Mouse (Mus musculus) stomach, embryonic 16.5 days (tissue): Measurements from ENCODE around the gene Olfr56. TPM values are rescaled to one million over a fixed set of nuclear protein-coding genes. Genes with fewer than 3 reads are reported as not detected.
"Not testable (repeated sequence)": the region's sequence is repeated elsewhere in the genome, so short reads cannot be mapped to it uniquely, and the experiment has no call there.

Experiments
- ATAC-seq: fragments of 200-750 bp; cut with Nextera tagmentation; 2 replicates; pipeline ENCODE4 v1.8.0; 2017; ENCODE audit warnings: moderate number of reproducible peaks, moderate TSS enrichment; ENCODE audit not compliant: insufficient read depth, low FRiP score
- H3K27ac ChIP-seq: fragments of 300-500 bp; sonication (generic); 2 replicates; pipeline ENCODE4 v1.5.1; 2014; ENCODE audit warnings: low read length
- H3K27me3 ChIP-seq: fragments of 300-500 bp; sonication (generic); 2 replicates; pipeline ENCODE4 v1.6.1; 2014; ENCODE audit warnings: low read length, control low read depth, mixed read lengths; ENCODE audit not compliant: control insufficient read depth, insufficient read depth
- H3K36me3 ChIP-seq: fragments of 300-500 bp; sonication (generic); 2 replicates; pipeline ENCODE4 v1.6.1; 2014; ENCODE audit warnings: low read length; ENCODE audit not compliant: control insufficient read depth, insufficient read depth
- H3K4me1 ChIP-seq: fragments of 300-500 bp; sonication (generic); 2 replicates; pipeline ENCODE4 v1.6.1; 2014; ENCODE audit warnings: low read length, control low read depth, mixed read lengths; ENCODE audit not compliant: control insufficient read depth, insufficient read depth
- H3K4me2 ChIP-seq: fragments of 300-500 bp; sonication (generic); 2 replicates; pipeline ENCODE4 v1.6.1; 2014; ENCODE audit warnings: low read depth, low read length, mixed read lengths
- H3K4me3 ChIP-seq: fragments of 300-500 bp; sonication (generic); replicated peaks from 2 replicates; pipeline ENCODE4 v1.5.1; 2014; ENCODE audit warnings: mild to moderate bottlenecking, low read length
- H3K9ac ChIP-seq: fragments of 300-500 bp; sonication (generic); 2 replicates; pipeline ENCODE4 v1.6.1; 2014; ENCODE audit warnings: low read length
- H3K9me3 ChIP-seq: fragments of 300-500 bp; sonication (generic); replicated peaks from 2 replicates; pipeline ENCODE4 v1.6.1; 2016; ENCODE audit warnings: low read length, control low read depth; ENCODE audit not compliant: control insufficient read depth
- WGBS: fragments of 180-500 bp; shearing (Covaris S2); extraction: QIAGEN DNeasy Blood & Tissue Kit; methylation state at CpG from one replicate; pipeline ENCODE4 v1.1.7; 2014; 5-methylcytosine and 5-hydroxymethylcytosine counted together
- polyA plus RNA-seq: library from polyadenylated mRNA; unstranded; fragments of >200 nt; fragmentation: Nextera tagmentation; extraction: Ambion mirVana; gene quantifications from 2 replicates; pipeline ENCODE4 v1.2.1, GENCODE M21; 2015

The Olfr56 gene
- not detected in 2 replicates for polyA plus RNA-seq

DNA sequence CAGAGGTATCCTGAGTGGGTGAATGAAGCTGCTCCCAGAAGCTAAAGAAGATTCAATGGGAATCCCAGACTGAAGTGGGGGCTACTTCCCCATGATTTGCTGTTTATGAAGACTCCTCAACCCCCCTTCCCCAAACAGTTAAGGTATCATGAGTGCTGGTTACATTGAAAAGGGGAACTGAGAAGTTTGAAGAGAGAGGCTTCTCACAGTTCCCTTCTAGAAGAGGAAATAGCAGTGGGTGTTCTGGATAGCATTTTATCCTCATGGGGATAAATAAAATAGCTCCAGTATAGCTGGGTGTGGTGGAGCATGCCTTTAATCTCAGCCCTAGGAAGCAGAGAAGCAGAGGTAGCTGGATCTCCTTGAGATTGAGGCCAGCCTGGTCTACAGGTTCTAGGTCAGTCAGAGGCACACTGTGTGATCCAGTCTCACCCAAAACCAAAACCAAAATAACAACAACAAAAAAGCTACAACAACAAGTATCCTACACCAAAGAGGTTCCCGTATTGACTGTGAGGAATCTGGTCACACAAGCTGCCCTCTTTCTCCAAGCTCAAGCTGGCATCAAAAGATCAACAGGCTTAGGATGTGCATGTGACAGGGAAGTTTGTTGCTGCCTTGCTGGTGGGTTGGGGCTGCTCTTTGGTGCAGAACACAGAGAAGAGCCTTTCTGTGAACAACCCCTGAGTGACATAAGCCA is at the start of gene Olfr56:
Gene Olfr56, plus strand, starts transcription at position 650 of the 700 bp plus-strand sequence.
- not testable (repeated sequence) for H3K9ac ChIP-seq, H3K4me2 ChIP-seq, H3K4me1 ChIP-seq, ATAC-seq, H3K4me3 ChIP-seq, H3K9me3 ChIP-seq, H3K27ac ChIP-seq, H3K36me3 ChIP-seq, H3K27me3 ChIP-seq
- WGBS = no CpG with 5 or more reads among the region's 1 CpGs

DNA sequence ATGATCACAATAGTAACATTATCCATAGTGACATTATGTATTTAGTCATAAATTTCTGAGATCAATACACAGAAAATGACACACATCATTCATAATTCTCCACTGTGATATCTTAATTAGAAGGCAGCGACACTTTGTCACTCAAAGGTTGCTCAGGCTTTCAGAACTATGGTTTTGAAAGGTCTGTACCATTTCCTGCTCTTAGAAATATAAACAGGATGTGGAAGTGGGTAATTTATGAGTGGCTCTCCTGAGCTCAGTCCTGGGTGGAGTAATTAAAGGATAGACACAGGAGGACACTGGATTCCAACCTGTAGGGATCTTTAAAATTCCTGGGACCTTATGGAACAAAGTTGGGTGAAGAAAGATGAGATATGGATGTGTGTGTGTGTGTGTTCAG is 45.3 kb upstream of the Olfr56 start:
- H3K36me3 ChIP-seq, H3K27me3 ChIP-seq, H3K9ac ChIP-seq, H3K4me3 ChIP-seq, H3K4me1 ChIP-seq, H3K27ac ChIP-seq, H3K9me3 ChIP-seq, H3K4me2 ChIP-seq, ATAC-seq: not testable (repeated sequence)
- WGBS = 54% methylated on average over 1 of the region's 1 CpGs

DNA sequence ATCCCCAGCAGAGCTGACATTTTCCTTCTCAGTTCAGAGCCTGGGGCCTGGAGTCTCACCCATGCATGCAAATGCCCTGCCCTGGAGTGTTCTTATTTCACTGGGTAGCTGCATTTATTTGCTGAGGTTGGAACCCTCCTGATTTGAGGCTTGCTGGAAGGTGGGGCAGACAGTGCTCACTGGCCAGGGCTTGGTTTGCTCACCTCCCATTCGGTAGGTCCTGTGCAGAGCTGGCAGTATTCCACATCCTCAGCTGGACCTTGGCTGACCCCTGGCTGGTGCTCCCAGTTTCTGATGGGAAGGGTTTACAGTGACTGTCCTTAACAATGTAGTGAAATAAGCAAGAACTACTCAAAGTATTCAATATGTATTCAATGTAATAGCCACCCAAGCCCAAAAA is 44.8 kb upstream of the Olfr56 start:
- H3K9me3 ChIP-seq, H3K4me2 ChIP-seq, H3K27ac ChIP-seq, H3K4me1 ChIP-seq, H3K9ac ChIP-seq, H3K36me3 ChIP-seq, ATAC-seq, H3K4me3 ChIP-seq, H3K27me3 ChIP-seq: not testable (repeated sequence)
- 45% methylated on average over 1 of the region's 1 CpGs for WGBS

DNA sequence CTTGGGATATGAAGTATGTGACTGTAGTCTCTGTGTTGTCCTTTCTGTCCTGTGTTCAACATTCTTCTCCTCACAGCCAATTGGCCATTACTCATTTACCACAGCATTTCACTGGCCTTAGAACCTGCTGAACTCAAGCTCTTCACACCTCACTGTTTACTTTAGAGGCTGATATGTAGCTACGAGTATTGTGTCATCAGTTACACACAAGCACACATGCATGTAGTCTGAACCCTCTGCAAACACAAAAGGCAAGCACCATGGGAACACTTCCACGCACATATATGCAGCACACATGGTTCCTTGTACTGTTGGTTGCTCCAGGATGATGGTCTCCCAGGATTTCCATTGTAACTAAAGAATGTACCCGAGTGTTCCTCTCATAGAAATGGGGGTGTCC is 43.4 kb upstream of the Olfr56 start:
- not testable (repeated sequence) for ATAC-seq, H3K36me3 ChIP-seq, H3K27me3 ChIP-seq, H3K4me3 ChIP-seq, H3K4me2 ChIP-seq, H3K27ac ChIP-seq, H3K9me3 ChIP-seq, H3K9ac ChIP-seq, H3K4me1 ChIP-seq
- WGBS = no CpG with 5 or more reads among the region's 3 CpGs

DNA sequence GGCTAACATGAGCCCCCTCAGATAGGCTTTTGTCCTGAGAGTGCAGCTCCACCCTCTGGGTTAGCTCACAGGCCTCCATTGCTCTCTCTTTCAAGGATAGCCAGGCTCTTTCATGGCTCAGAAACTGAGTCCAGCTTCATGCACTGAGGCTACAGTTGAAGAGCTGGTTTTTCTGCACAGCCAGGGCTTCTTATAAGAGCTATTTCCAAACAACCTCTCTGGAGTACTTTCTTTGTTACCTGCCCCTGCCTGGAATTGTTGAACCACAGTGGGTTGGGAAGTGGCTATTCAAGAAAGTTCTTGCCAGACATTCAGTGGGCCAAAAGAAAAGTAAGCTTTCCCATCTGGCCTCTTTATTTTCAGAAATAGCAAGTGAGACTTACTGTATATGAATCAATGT is 39.4 kb upstream of the Olfr56 start:
- H3K4me3 ChIP-seq, H3K9ac ChIP-seq, H3K27me3 ChIP-seq, H3K27ac ChIP-seq, ATAC-seq, H3K36me3 ChIP-seq, H3K9me3 ChIP-seq, H3K4me2 ChIP-seq, H3K4me1 ChIP-seq: not testable (repeated sequence)

DNA sequence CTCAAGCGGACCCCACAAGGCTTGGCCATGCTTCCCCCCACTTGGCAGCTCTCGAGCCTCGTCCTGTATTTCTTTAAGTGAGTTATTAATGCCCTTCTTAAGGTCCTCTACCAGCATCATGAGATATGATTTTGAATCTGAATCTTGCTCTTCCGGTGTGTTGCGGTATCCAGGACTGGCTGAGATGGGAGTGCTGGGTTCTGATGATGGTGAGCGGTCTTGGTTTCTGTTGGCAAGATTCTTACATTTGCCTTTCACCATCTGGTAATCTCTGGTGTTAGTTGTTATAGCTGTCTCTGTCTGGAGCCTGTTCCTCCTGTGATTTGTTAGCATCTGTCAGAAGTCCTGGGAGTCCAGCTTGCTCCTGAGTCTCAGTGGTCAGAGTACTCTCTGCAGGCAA is 32.6 kb upstream of the Olfr56 start, which contains the start of gene Psme2b:
Gene Psme2b, minus strand, starts transcription at position 101 of the 400 bp plus-strand sequence.
- H3K4me2 ChIP-seq, H3K27ac ChIP-seq, H3K9me3 ChIP-seq, ATAC-seq, H3K27me3 ChIP-seq, H3K4me1 ChIP-seq, H3K9ac ChIP-seq, H3K36me3 ChIP-seq, H3K4me3 ChIP-seq: not testable (repeated sequence)
- WGBS = 86% methylated on average over 6 of the region's 6 CpGs

DNA sequence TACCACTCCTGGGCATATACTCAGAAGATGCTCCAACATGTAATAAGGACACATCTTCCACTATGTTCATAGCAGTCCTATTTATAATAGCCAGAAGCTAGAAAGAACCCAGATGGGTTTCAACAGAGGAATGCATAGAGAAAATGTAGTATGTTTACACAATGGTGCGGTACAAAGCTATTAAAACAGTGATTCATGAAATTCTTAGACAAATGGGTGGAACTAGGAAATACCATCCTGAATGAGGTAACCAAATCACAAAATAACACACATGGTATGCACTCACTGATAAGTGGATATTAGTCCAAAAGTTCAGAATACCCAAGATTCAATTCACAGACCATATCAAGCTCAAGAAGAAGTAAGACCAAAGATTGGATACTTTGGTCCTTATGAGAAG is 4.0 kb upstream of the Olfr56 start:
- H3K4me3 ChIP-seq, H3K36me3 ChIP-seq, ATAC-seq, H3K9ac ChIP-seq, H3K27me3 ChIP-seq, H3K4me2 ChIP-seq, H3K27ac ChIP-seq, H3K4me1 ChIP-seq, H3K9me3 ChIP-seq: not testable (repeated sequence)
- WGBS = no CpG with 5 or more reads among the region's 1 CpGs

DNA sequence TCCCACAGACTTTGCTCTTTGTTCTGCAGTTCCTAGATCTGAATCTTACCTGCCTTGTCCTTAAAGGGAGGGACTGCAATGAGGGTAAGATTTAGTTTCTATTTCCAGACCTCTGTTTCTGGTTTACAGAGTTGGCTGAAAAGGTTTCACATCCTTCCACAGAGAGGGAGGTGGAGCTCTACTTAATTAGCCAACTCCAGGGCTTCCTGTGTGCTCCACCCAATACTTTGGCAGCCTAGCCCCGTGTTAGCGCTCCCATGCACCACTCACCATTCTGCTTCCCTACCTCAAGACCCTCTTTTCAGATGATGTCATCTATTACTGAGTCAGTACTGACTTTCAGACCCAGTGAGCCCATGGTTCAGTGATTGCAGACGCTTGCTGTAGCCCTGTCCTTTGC is 562 bp downstream of the Olfr56 start, which contains the start of gene 9930111J21Rik1:
Gene 9930111J21Rik1, minus strand, starts transcription at position 148 of the 400 bp plus-strand sequence.
- H3K4me3 ChIP-seq, H3K9ac ChIP-seq, H3K36me3 ChIP-seq, H3K27ac ChIP-seq, ATAC-seq, H3K4me1 ChIP-seq, H3K27me3 ChIP-seq, H3K4me2 ChIP-seq, H3K9me3 ChIP-seq: not testable (repeated sequence)
- WGBS = no CpG with 5 or more reads among the region's 3 CpGs

DNA sequence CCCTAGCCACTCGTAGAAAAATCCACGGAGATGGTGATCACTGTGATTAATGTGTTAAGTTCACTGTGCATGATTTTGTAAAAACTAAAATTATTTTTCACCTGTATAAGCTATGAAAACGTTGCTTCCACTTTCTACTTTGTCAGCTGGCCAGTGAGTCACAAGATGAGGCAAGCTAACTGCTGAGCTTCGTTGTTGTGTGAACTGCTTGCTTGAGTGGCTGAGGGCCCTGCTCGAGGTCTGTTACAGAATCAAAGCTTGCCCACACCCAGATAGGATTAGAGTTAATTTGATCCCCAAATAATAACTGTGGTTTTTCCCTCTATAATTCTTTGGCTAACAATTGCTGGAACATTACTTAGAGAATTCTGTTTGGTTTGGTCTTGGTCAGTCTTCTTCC is 1.4 kb downstream of the Olfr56 start:
- H3K27me3 ChIP-seq, H3K36me3 ChIP-seq, H3K27ac ChIP-seq, H3K9ac ChIP-seq, ATAC-seq, H3K9me3 ChIP-seq, H3K4me3 ChIP-seq, H3K4me2 ChIP-seq, H3K4me1 ChIP-seq: not testable (repeated sequence)
- no CpG with 5 or more reads among the region's 5 CpGs for WGBS
